Mouse (Mus musculus) cerebral cortex, adult 2 months (tissue): ENCODE data around the gene Psors1c2.

Experiments
- WGBS: fragments of 180-500 bp; shearing (Covaris S2); methylation state at CpG from one replicate; pipeline ENCODE4 v1.1.7; 2018; 5-methylcytosine and 5-hydroxymethylcytosine counted together

Gene Psors1c2

GRCm38 (mm10) chr17:35557351-35557750 lies 24.4 kb downstream of the Psors1c2 start:
- WGBS, result 69% methylated on average over 9 of the region's 9 CpGs

GRCm38 (mm10) chr17:35558216-35558615 lies 25.2 kb downstream of the Psors1c2 start:
- 69% methylated on average over 8 of the region's 8 CpGs for WGBS

- 79% methylated on average over 3 of the region's 3 CpGs for WGBS
Observed at GRCm38 (mm10) chr17:35567150-35567549, 34.1 kb downstream of the Psors1c2 start, which contains the start of gene 2300002M23Rik. Gene 2300002M23Rik, plus strand, starts transcription at chr17:35567450.

GRCm38 (mm10) chr17:35567767-35568166 lies 34.8 kb downstream of the Psors1c2 start:
- 41% methylated on average over 9 of the region's 9 CpGs for WGBS

- 7% methylated on average over 28 of the region's 28 CpGs for WGBS
Observed at GRCm38 (mm10) chr17:35569091-35569944, 36.3 kb downstream of the Psors1c2 start.

DNA sequence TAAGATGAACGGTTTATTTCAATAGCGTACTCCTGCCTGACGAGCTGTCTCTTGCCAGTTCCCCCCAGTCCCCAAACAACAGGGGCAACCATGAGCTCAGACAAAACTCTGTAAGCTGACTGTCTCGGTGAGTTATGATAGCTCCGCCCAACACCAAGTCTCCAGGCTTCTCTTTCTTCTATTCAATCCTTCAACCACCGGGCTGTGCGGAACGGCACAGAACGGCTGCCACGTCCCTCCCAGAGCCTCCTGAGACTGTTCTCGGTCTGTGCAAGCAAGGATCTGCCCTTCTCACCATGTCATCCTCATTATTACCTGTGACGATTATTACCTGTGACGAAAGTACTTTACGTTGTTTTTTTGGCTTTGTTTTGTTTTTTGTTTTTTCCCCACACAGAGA lies 37.8 kb downstream of the Psors1c2 start:
- WGBS, result 91% methylated on average over 14 of the region's 14 CpGs

- WGBS, result 99% methylated on average over 7 of the region's 7 CpGs
Observed at GRCm38 (mm10) chr17:35571477-35571876, 38.5 kb downstream of the Psors1c2 start.

DNA sequence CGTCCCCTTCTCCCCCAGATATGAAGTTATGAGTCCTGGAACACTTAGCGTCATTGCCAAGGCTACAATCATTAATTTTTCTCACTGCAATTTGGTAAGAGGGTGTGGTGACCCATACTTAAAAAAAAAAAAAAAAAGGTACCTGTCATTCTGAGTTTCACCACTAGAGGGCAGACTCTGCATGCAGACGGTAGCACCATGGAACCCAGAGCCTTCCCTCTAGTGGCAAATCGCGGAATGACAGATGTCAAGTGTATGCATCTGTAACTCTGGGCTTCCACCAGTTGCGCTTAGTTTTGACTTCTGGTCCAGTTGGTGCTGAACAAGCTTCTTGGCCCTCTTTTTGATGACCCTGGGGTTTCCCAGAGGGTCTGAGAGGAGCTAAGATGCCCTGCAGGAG lies 45.2 kb downstream of the Psors1c2 start:
- 19% methylated on average over 6 of the region's 6 CpGs for WGBS

DNA sequence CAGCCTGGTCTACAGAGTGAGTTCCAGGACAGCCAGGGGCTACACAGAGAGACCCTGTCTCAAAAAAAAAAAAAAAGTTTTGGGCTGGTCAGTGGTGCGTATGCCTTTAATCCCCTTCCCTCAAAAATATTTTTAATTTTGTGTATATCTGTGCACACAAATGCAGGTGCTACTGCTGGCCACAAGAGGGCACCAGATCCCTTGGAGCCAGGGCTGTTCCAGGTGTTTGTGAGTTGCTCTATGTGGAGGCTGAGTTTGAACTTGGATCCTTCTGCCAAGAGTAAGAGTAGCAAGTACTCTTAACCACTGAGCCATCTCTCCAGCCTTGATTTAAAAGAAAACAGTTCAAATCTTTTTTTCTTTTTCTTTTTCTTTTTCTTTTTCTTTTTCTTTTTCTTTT lies 49.9 kb downstream of the Psors1c2 start:
- WGBS, result 95% methylated on average over 1 of the region's 1 CpGs
